Mouse (Mus musculus): Measurements from ENCODE around the gene Spata33. TPM values are rescaled to one million over a fixed set of nuclear protein-coding genes. Genes with fewer than 3 reads are reported as not detected.
"Not testable (repeated sequence)": the region's sequence is repeated elsewhere in the genome, so short reads cannot be mapped to it uniquely, and the experiment has no call there.

Gene Spata33
- polyA plus RNA-seq, 1 experiment, result 1.8 TPM

GRCm38 (mm10) chr8:123190678-123191077 is 22.0 kb upstream of the Spata33 start:
- peak overlapping the region; percentile 40 for H3K4me3 ChIP-seq (ENCODE audit: low read depth, low read length)
- no peaks in the 10 kb centered on the region for H3K9me3 ChIP-seq (replicated peaks; ENCODE audit: control insufficient read depth, insufficient read depth, low read length, poor library complexity, severe bottlenecking)
- peak overlapping the region; percentile 28; the same call in 1 of the 2 replicates for H3K9ac ChIP-seq (ENCODE audit: low read depth, poor library complexity, severe bottlenecking)
- no peaks in the 10 kb centered on the region for H3K27me3 ChIP-seq (ENCODE audit: control insufficient read depth, insufficient read depth, low read length, poor library complexity, severe bottlenecking)
- no peaks in the 10 kb centered on the region for H3K36me3 ChIP-seq (ENCODE audit: control insufficient read depth, insufficient read depth, low read length, poor library complexity, severe bottlenecking)
- TF ChIP-seq EP300 (IDR thresholded peaks at IDR 0.05; ENCODE audit: insufficient read depth, low read depth, low read length) (no peak), CTCF (IDR thresholded peaks at IDR 0.05; ENCODE audit: low read depth, low read length) (peak; percentile 71)
- no peak overlapping the region for H3K27ac ChIP-seq (ENCODE audit: insufficient read depth, low read length)
- H3K4me1 ChIP-seq (ENCODE audit: control insufficient read depth, insufficient read depth, low read length), result peaks cover 5% of the 10 kb centered on the region

- H3K9me3 ChIP-seq (replicated peaks; ENCODE audit: control insufficient read depth, insufficient read depth, low read length, poor library complexity, severe bottlenecking), result no peaks in the 10 kb centered on the region
- TF ChIP-seq EP300 (IDR thresholded peaks at IDR 0.05; ENCODE audit: insufficient read depth, low read depth, low read length), result no peak
- TF ChIP-seq CTCF (IDR thresholded peaks at IDR 0.05; ENCODE audit: low read depth, low read length), result no peak
- TF ChIP-seq POLR2A (IDR thresholded peaks at IDR 0.05; ENCODE audit: insufficient read depth, low read length), result no peak
- peak overlapping the region; percentile 83 for H3K27ac ChIP-seq (ENCODE audit: insufficient read depth, low read length)
- H3K27me3 ChIP-seq (ENCODE audit: control insufficient read depth, insufficient read depth, low read length, poor library complexity, severe bottlenecking), result no peaks in the 10 kb centered on the region
- peak overlapping the region; percentile 32 for H3K4me3 ChIP-seq (ENCODE audit: low read depth, low read length)
- peaks cover 5% of the 10 kb centered on the region for H3K4me1 ChIP-seq (ENCODE audit: control insufficient read depth, insufficient read depth, low read length)
- H3K9ac ChIP-seq (ENCODE audit: low read depth, poor library complexity, severe bottlenecking), result no peak overlapping the region
- H3K36me3 ChIP-seq (ENCODE audit: control insufficient read depth, insufficient read depth, low read length, poor library complexity, severe bottlenecking), result no peaks in the 10 kb centered on the region
Observed at GRCm38 (mm10) chr8:123191908-123192307, 20.7 kb upstream of the Spata33 start.

GRCm38 (mm10) chr8:123193771-123194170 is 18.9 kb upstream of the Spata33 start:
- no peak overlapping the region for H3K4me3 ChIP-seq (ENCODE audit: low read depth, low read length)
- no peak overlapping the region for H3K27ac ChIP-seq (ENCODE audit: insufficient read depth, low read length)
- H3K9ac ChIP-seq (ENCODE audit: low read depth, poor library complexity, severe bottlenecking), result no peak overlapping the region
- TF ChIP-seq EP300 (IDR thresholded peaks at IDR 0.05; ENCODE audit: insufficient read depth, low read depth, low read length) (no peak), CTCF (IDR thresholded peaks at IDR 0.05; ENCODE audit: low read depth, low read length) (no peak), POLR2A (IDR thresholded peaks at IDR 0.05; ENCODE audit: insufficient read depth, low read length) (no peak)
- H3K36me3 ChIP-seq (ENCODE audit: control insufficient read depth, insufficient read depth, low read length, poor library complexity, severe bottlenecking), result no peaks in the 10 kb centered on the region
- H3K4me1 ChIP-seq (ENCODE audit: control insufficient read depth, insufficient read depth, low read length), result peaks cover 3% of the 10 kb centered on the region
- no peaks in the 10 kb centered on the region for H3K27me3 ChIP-seq (ENCODE audit: control insufficient read depth, insufficient read depth, low read length, poor library complexity, severe bottlenecking)
- H3K9me3 ChIP-seq (replicated peaks; ENCODE audit: control insufficient read depth, insufficient read depth, low read length, poor library complexity, severe bottlenecking), result no peaks in the 10 kb centered on the region

- not testable (repeated sequence) for H3K9ac ChIP-seq (ENCODE audit: low read depth, poor library complexity, severe bottlenecking); H3K27ac ChIP-seq (ENCODE audit: insufficient read depth, low read length); H3K4me1 ChIP-seq (ENCODE audit: control insufficient read depth, insufficient read depth, low read length); H3K27me3 ChIP-seq (ENCODE audit: control insufficient read depth, insufficient read depth, low read length, poor library complexity, severe bottlenecking); H3K9me3 ChIP-seq (replicated peaks; ENCODE audit: control insufficient read depth, insufficient read depth, low read length, poor library complexity, severe bottlenecking); H3K36me3 ChIP-seq (ENCODE audit: control insufficient read depth, insufficient read depth, low read length, poor library complexity, severe bottlenecking); H3K4me3 ChIP-seq (ENCODE audit: low read depth, low read length)
Observed at GRCm38 (mm10) chr8:123197016-123197415, 15.6 kb upstream of the Spata33 start.

GRCm38 (mm10) chr8:123199864-123200263 is 12.8 kb upstream of the Spata33 start:
- Histone ChIP-seq H3K4me1 (ENCODE audit: control insufficient read depth, insufficient read depth, low read length) (peaks cover 2% of the 10 kb centered on the region), H3K9ac (ENCODE audit: low read depth, poor library complexity, severe bottlenecking) (no peak overlapping the region), H3K27ac (ENCODE audit: insufficient read depth, low read length) (no peak overlapping the region), H3K36me3 (ENCODE audit: control insufficient read depth, insufficient read depth, low read length, poor library complexity, severe bottlenecking) (0 out of 2 replicates have a peak, but pooled peaks cover 2% of the 10 kb centered on the region), H3K4me3 (ENCODE audit: low read depth, low read length) (no peak overlapping the region), H3K9me3 (replicated peaks; ENCODE audit: control insufficient read depth, insufficient read depth, low read length, poor library complexity, severe bottlenecking) (no peaks in the 10 kb centered on the region), H3K27me3 (ENCODE audit: control insufficient read depth, insufficient read depth, low read length, poor library complexity, severe bottlenecking) (no peaks in the 10 kb centered on the region)
- TF ChIP-seq POLR2A (IDR thresholded peaks at IDR 0.05; ENCODE audit: insufficient read depth, low read length) (no peak), CTCF (IDR thresholded peaks at IDR 0.05; ENCODE audit: low read depth, low read length) (no peak), EP300 (IDR thresholded peaks at IDR 0.05; ENCODE audit: insufficient read depth, low read depth, low read length) (no peak)

- Histone ChIP-seq H3K4me3 (ENCODE audit: low read depth, low read length) (no peak overlapping the region), H3K36me3 (ENCODE audit: control insufficient read depth, insufficient read depth, low read length, poor library complexity, severe bottlenecking) (peaks cover 11% of the 10 kb centered on the region; the same call in 1 of the 2 replicates), H3K27ac (ENCODE audit: insufficient read depth, low read length) (no peak overlapping the region), H3K27me3 (ENCODE audit: control insufficient read depth, insufficient read depth, low read length, poor library complexity, severe bottlenecking) (no peaks in the 10 kb centered on the region), H3K9ac (ENCODE audit: low read depth, poor library complexity, severe bottlenecking) (no peak overlapping the region), H3K9me3 (replicated peaks; ENCODE audit: control insufficient read depth, insufficient read depth, low read length, poor library complexity, severe bottlenecking) (no peaks in the 10 kb centered on the region), H3K4me1 (ENCODE audit: control insufficient read depth, insufficient read depth, low read length) (no peaks in the 10 kb centered on the region)
- no peak for TF ChIP-seq POLR2A (IDR thresholded peaks at IDR 0.05; ENCODE audit: insufficient read depth, low read length)
- peak; percentile 47 for TF ChIP-seq CTCF (IDR thresholded peaks at IDR 0.05; ENCODE audit: low read depth, low read length)
- TF ChIP-seq EP300 (IDR thresholded peaks at IDR 0.05; ENCODE audit: insufficient read depth, low read depth, low read length), result no peak
Observed at GRCm38 (mm10) chr8:123202288-123202687, 10.3 kb upstream of the Spata33 start.

All from ES-Bruce4 (cell line).